Mouse (Mus musculus) erythroblast, embryonic 14.5 days (primary cell): Measurements from ENCODE around the gene Slc26a3.

Experiments
- GATA1 ChIP-seq: IDR thresholded peaks from 2 replicates; pipeline ENCODE4 v1.6.1; 2012; ENCODE audit warnings: low read length, inconsistent platforms, mixed read lengths
- TAL1 ChIP-seq: IDR thresholded peaks from 3 replicates; pipeline ENCODE4 v1.6.1; 2012; ENCODE audit warnings: low read length, inconsistent platforms, mixed read lengths

- TF ChIP-seq TAL1, result no peak
- no peak for TF ChIP-seq GATA1
These were observed 22.9 kb upstream of the Slc26a3 start for GRCm38 (mm10) chr12:31367721-31368120.
